Mouse (Mus musculus) intestine, postnatal 0 days (tissue): Measurements from ENCODE around the gene Slc1a3. TPM values are rescaled to one million over a fixed set of nuclear protein-coding genes. Genes with fewer than 3 reads are reported as not detected.
"Not testable (repeated sequence)": the region's sequence is repeated elsewhere in the genome, so short reads cannot be mapped to it uniquely, and the experiment has no call there.

Source experiments
- ATAC-seq: fragments of 200-750 bp; cut with Nextera tagmentation; 2 replicates; pipeline ENCODE4 v1.8.0; 2017; ENCODE audit warnings: mild to moderate bottlenecking, moderate TSS enrichment, moderate library complexity
- H3K27ac ChIP-seq: fragments of 300-500 bp; sonication (generic); 2 replicates; pipeline ENCODE4 v1.5.1; 2014; ENCODE audit warnings: mild to moderate bottlenecking, low read depth, low read length, moderate library complexity
- H3K27me3 ChIP-seq: fragments of 300-500 bp; sonication (generic); replicated peaks from 2 replicates; pipeline ENCODE4 v1.6.1; 2014; ENCODE audit warnings: low read length, mixed read lengths; ENCODE audit not compliant: control insufficient read depth, insufficient read depth
- H3K36me3 ChIP-seq: fragments of 300-500 bp; sonication (generic); 2 replicates; pipeline ENCODE4 v1.6.1; 2014; ENCODE audit warnings: mild to moderate bottlenecking, moderate library complexity; ENCODE audit not compliant: control insufficient read depth, insufficient read depth
- H3K4me1 ChIP-seq: fragments of 300-500 bp; sonication (generic); replicated peaks from 2 replicates; pipeline ENCODE4 v1.6.1; 2014; ENCODE audit warnings: antibody characterized with exemption, low read length, mixed read lengths; ENCODE audit not compliant: control insufficient read depth, insufficient read depth
- H3K4me2 ChIP-seq: fragments of 300-500 bp; sonication (generic); replicated peaks from 2 replicates; pipeline ENCODE4 v1.6.1; 2014; ENCODE audit warnings: low read depth, mild to moderate bottlenecking, moderate library complexity
- H3K4me3 ChIP-seq: fragments of 300-500 bp; sonication (generic); 2 replicates; pipeline ENCODE4 v1.5.1; 2014; ENCODE audit warnings: low read depth, low read length
- H3K9ac ChIP-seq: fragments of 300-500 bp; sonication (generic); 2 replicates; pipeline ENCODE4 v1.6.1; 2014; ENCODE audit warnings: mild to moderate bottlenecking, low read depth, low read length
- H3K9me3 ChIP-seq: fragments of 300-500 bp; sonication (generic); 2 replicates; pipeline ENCODE4 v1.6.1; 2016; ENCODE audit warnings: mixed run types; ENCODE audit not compliant: control insufficient read depth
- CTCF ChIP-seq: sonication (generic); IDR thresholded peaks from 2 replicates; pipeline ENCODE4 v1.5.1; 2016; ENCODE audit warnings: low read depth, mild to moderate bottlenecking, control low read depth, antibody characterized with exemption, moderate library complexity
- WGBS: fragments of 180-500 bp; shearing (Covaris S2); extraction: QIAGEN DNeasy Blood & Tissue Kit; methylation state at CpG from one replicate; pipeline ENCODE4 v1.1.7; 2014; 5-methylcytosine and 5-hydroxymethylcytosine counted together
- polyA plus RNA-seq: library from polyadenylated mRNA; unstranded; fragments of >200 nt; fragmentation: Nextera tagmentation; extraction: Ambion mirVana; gene quantifications from 2 replicates; pipeline ENCODE4 v1.2.1, GENCODE M21; 2015

Gene Slc1a3
- polyA plus RNA-seq, 1 experiment from 2014 or later, result 0.53 TPM

DNA sequence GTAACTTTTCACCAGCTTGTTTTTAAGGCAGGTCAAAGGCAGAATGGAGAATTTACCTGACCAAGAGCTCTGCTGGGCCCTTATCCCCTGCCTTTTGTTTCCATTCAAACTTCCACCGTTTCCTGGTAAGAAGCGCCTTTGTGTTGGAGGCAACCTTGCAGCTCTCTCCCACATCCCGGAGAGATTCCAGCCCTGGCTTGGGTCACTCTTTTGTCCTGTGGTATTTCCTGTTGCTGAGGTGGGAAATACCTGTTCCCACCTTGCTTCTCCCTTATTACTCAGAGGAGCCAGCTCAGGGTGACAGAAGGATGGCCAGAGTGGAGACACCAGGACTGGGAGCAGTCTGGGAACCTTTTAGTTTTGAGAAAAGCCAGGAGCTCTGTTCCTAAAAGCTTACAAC is 12.6 kb downstream of the Slc1a3 start:
- Histone ChIP-seq H3K4me3 (no peak overlapping the region), H3K9me3 (no peaks in the 10 kb centered on the region), H3K27ac (no peak overlapping the region), H3K27me3 (no peaks in the 10 kb centered on the region), H3K36me3 (no peaks in the 10 kb centered on the region), H3K4me1 (no peaks in the 10 kb centered on the region), H3K4me2 (no peak overlapping the region), H3K9ac (no peak overlapping the region)
- no peak for TF ChIP-seq CTCF
- 61% methylated on average over 3 of the region's 3 CpGs for WGBS
- ATAC-seq, result no peak

DNA sequence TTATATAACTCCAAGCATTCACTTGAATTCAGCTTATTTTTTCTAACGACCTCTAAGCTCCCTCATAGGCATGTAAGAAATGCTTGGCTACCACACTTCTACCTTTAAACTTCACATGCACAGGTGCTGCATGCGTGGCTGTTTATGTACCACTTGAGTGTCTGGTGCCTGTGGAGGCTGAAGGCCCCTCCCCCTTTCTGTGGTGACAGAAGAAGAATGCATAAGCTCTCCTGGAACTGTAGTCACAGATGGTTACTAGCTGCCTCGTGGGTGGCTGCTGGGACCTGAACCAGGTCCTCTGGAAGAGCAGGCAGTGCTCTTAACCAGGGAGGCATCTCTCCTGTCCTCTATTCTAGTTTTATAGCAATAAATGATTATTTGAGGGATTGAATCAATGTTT is 13.1 kb downstream of the Slc1a3 start:
- Histone ChIP-seq H3K9ac (no peak overlapping the region), H3K9me3 (no peaks in the 10 kb centered on the region), H3K27ac (no peak overlapping the region), H3K4me1 (no peaks in the 10 kb centered on the region), H3K4me2 (no peak overlapping the region), H3K4me3 (no peak overlapping the region), H3K36me3 (no peaks in the 10 kb centered on the region), H3K27me3 (no peaks in the 10 kb centered on the region)
- no peak for ATAC-seq
- TF ChIP-seq CTCF, result no peak
- WGBS, result 49% methylated on average over 3 of the region's 3 CpGs

- 87% methylated on average over 5 of the region's 6 CpGs for WGBS
Measured at GRCm38 (mm10) chr15:8690141-8690540, 20.4 kb downstream of the Slc1a3 start.

DNA sequence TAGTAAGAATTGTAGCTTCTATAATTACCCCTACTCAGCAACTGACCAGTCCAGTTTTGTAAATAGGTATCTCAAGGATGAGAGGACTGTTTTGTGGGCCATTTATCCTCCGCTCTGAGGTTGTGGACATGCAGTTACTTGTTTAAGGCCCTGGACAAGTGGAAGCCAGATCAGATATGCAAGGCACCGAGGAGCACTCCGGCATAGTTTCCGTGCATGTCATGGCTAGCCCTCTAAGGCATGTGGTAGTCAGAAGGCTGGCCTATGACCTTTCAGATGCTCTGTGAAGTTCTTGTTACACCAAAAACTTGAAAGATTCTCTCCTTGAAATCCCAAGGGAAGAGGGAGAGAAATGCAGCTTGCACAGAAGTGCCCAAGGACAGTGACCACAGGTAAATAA is 23.7 kb downstream of the Slc1a3 start:
- TF ChIP-seq CTCF, result no peak
- Histone ChIP-seq H3K27me3 (no peaks in the 10 kb centered on the region), H3K4me2 (no peak overlapping the region), H3K4me1 (no peaks in the 10 kb centered on the region), H3K36me3 (no peaks in the 10 kb centered on the region), H3K9ac (no peak overlapping the region), H3K4me3 (no peak overlapping the region), H3K9me3 (no peaks in the 10 kb centered on the region), H3K27ac (no peak overlapping the region)
- ATAC-seq, result no peak
- 90% methylated on average over 4 of the region's 4 CpGs for WGBS

More at GRCm38 (mm10) chr15:8690141-8690540, 20.4 kb downstream of the Slc1a3 start:
- H3K4me2 ChIP-seq, H3K36me3 ChIP-seq, H3K9me3 ChIP-seq, H3K4me1 ChIP-seq, ATAC-seq, H3K27ac ChIP-seq, H3K27me3 ChIP-seq, H3K4me3 ChIP-seq, H3K9ac ChIP-seq: not testable (repeated sequence)

- Histone ChIP-seq H3K4me3 (no peak overlapping the region), H3K36me3 (no peaks in the 10 kb centered on the region), H3K4me1 (no peaks in the 10 kb centered on the region), H3K4me2 (no peak overlapping the region), H3K9ac (no peak overlapping the region), H3K9me3 (no peaks in the 10 kb centered on the region), H3K27me3 (no peaks in the 10 kb centered on the region), H3K27ac (no peak overlapping the region)
- ATAC-seq, result no peak
- TF ChIP-seq CTCF, result no peak
- 85% methylated on average over 7 of the region's 7 CpGs for WGBS
Measured at GRCm38 (mm10) chr15:8685506-8685905, 25.1 kb downstream of the Slc1a3 start.

- Histone ChIP-seq H3K27me3 (no peaks in the 10 kb centered on the region), H3K4me1 (no peaks in the 10 kb centered on the region), H3K9me3 (no peaks in the 10 kb centered on the region), H3K4me2 (no peak overlapping the region), H3K36me3 (no peaks in the 10 kb centered on the region), H3K27ac (no peak overlapping the region), H3K9ac (no peak overlapping the region), H3K4me3 (no peak overlapping the region)
- TF ChIP-seq CTCF, result no peak
- ATAC-seq, result no peak
- WGBS, result 91% methylated on average over 3 of the region's 3 CpGs
Measured at GRCm38 (mm10) chr15:8684263-8684662, 26.3 kb downstream of the Slc1a3 start.

DNA sequence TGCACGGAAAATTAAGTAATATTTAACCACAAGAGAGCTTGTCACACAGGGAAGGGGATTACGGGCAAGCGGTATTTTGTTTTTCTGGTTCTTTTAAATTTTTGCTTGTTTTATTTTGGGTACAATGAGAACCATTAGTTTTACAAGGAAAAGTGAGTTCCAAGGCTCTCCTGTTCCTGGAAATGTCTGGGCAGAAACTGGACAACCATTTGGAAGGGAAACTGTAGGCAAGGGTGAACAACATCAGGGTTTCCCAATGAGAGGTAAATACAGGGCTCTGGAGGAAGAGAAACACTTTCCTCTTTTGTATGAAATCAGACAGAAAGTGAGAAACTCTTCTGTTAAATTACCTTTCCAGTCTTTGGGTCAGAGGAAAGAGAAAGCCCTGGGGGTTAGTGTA is 27.7 kb downstream of the Slc1a3 start:
- Histone ChIP-seq H3K27ac (no peak overlapping the region), H3K4me3 (no peak overlapping the region), H3K9me3 (no peaks in the 10 kb centered on the region), H3K9ac (no peak overlapping the region), H3K27me3 (no peaks in the 10 kb centered on the region), H3K36me3 (no peaks in the 10 kb centered on the region), H3K4me1 (no peaks in the 10 kb centered on the region), H3K4me2 (no peak overlapping the region)
- no peak for ATAC-seq
- WGBS, result 62% methylated on average over 3 of the region's 3 CpGs
- TF ChIP-seq CTCF, result no peak
